Mouse (Mus musculus) MEL (cell line): Measurements from ENCODE around the gene Oat. TPM values are rescaled to one million over a fixed set of nuclear protein-coding genes. Genes with fewer than 3 reads are reported as not detected.
A peak's percentile ranks its signal among the peaks of the same experiment; 100 is the strongest.

Experiments used
- DNase-seq: peaks from one replicate; pipeline ENCODE4 v3.0.0; 2011; ENCODE audit warnings: low read depth, low spot score
- H3K27ac ChIP-seq: 2 replicates; pipeline ENCODE4 v1.5.1; 2012; ENCODE audit warnings: low read depth, mild to moderate bottlenecking, control low read depth, low read length, moderate library complexity; ENCODE audit not compliant: control insufficient read depth
- H3K27me3 ChIP-seq, 2 experiments: fragments of 150-350 bp in 1 of 2; sonication (generic) in 1 of 2; 2 replicates each; pipeline ENCODE4 v1.6.1; 2012; ENCODE audit warnings: low read length in 2 of 2, mild to moderate bottlenecking in 2 of 2, improper control_type of control experiment in 1 of 2, moderate library complexity in 1 of 2; ENCODE audit not compliant: insufficient read depth in 2 of 2, control insufficient read depth in 1 of 2
- H3K36me3 ChIP-seq, 2 experiments: 2 replicates each; pipeline ENCODE4 v1.6.1; 2012 to 2014; ENCODE audit warnings: low read length in 2 of 2, improper control_type of control experiment in 1 of 2, inconsistent platforms in 1 of 2, mild to moderate bottlenecking in 1 of 2; ENCODE audit not compliant: insufficient read depth in 2 of 2, control insufficient read depth in 1 of 2
- H3K4me1 ChIP-seq, 2 experiments: fragments of 150-350 bp in 1 of 2; sonication (generic) in 1 of 2; 2 replicates each; pipeline ENCODE4 v1.6.1; 2012; ENCODE audit warnings: low read length in 2 of 2, improper control_type of control experiment in 1 of 2, mild to moderate bottlenecking in 1 of 2; ENCODE audit not compliant: insufficient read depth in 2 of 2, control insufficient read depth in 1 of 2
- H3K4me3 ChIP-seq, 2 experiments: fragments of 150-350 bp in 1 of 2; sonication (generic) in 1 of 2; 2 replicates each; pipeline ENCODE4 v1.5.1; 2012; ENCODE audit warnings: low read depth in 2 of 2, low read length in 2 of 2, mild to moderate bottlenecking in 2 of 2, moderate library complexity in 2 of 2, control low read depth in 1 of 2, improper control_type of control experiment in 1 of 2; ENCODE audit not compliant: control insufficient read depth in 1 of 2, insufficient read depth in 1 of 2
- H3K79me2 ChIP-seq: 2 replicates; pipeline ENCODE4 v1.6.1; 2012; ENCODE audit warnings: mild to moderate bottlenecking, low read length, moderate library complexity; ENCODE audit not compliant: control insufficient read depth, poor library complexity, insufficient read depth
- H3K9ac ChIP-seq: 2 replicates; pipeline ENCODE4 v1.6.1; 2012; ENCODE audit warnings: low read depth, mild to moderate bottlenecking, control low read depth, low read length, moderate library complexity; ENCODE audit not compliant: control insufficient read depth, poor library complexity, severe bottlenecking
- H3K9me3 ChIP-seq: fragments of 150-350 bp; sonication (generic); replicated peaks from 2 replicates; pipeline ENCODE4 v1.6.1; 2012; ENCODE audit warnings: mild to moderate bottlenecking, low read length, improper control_type of control experiment, moderate library complexity; ENCODE audit not compliant: insufficient read depth
- BHLHE40 ChIP-seq: IDR thresholded peaks from 2 replicates; pipeline ENCODE4 v1.6.1; 2012; ENCODE audit warnings: low read depth, mild to moderate bottlenecking, inconsistent platforms, low read length, improper control_type of control experiment, borderline replicate concordance
- CHD1 ChIP-seq: IDR thresholded peaks from 2 replicates; pipeline ENCODE4 v1.6.1; 2012; ENCODE audit warnings: low read depth, mild to moderate bottlenecking, inconsistent platforms, low read length, improper control_type of control experiment
- CHD2 ChIP-seq: IDR thresholded peaks from 2 replicates; pipeline ENCODE4 v1.6.1; 2011; ENCODE audit warnings: low read length, improper control_type of control experiment
- CTCF ChIP-seq, 3 experiments: IDR thresholded peaks in 2 of 3; conservative IDR thresholded peaks in 1 of 3; 2 replicates each; pipeline ENCODE4 v1.5.1; 2011 to 2012; ENCODE audit warnings: low read length in 3 of 3, low read depth in 2 of 3, mild to moderate bottlenecking in 2 of 3, improper control_type of control experiment in 1 of 3, inconsistent platforms in 1 of 3, mixed read lengths in 1 of 3, moderate library complexity in 1 of 3; ENCODE audit not compliant: control insufficient read depth in 1 of 3, insufficient read depth in 1 of 3, poor library complexity in 1 of 3, severe bottlenecking in 1 of 3
- E2F4 ChIP-seq: IDR thresholded peaks from 2 replicates; pipeline ENCODE4 v1.6.1; 2011; ENCODE audit warnings: low read depth, low read length, improper control_type of control experiment, borderline replicate concordance
- ELF1 ChIP-seq: IDR thresholded peaks from 2 replicates; pipeline ENCODE4 v1.6.1; 2014; ENCODE audit warnings: low read depth, mild to moderate bottlenecking, inconsistent platforms, low read length, improper control_type of control experiment, moderate library complexity
- EP300 ChIP-seq, 2 experiments: IDR thresholded peaks; 2 replicates each; pipeline ENCODE4 v1.6.1; 2011; ENCODE audit warnings: improper control_type of control experiment in 2 of 2, low read length in 2 of 2, low read depth in 1 of 2, mild to moderate bottlenecking in 1 of 2
- ETS1 ChIP-seq: IDR thresholded peaks from 2 replicates; pipeline ENCODE4 v1.6.1; 2012; ENCODE audit warnings: low read depth, mild to moderate bottlenecking, inconsistent platforms, low read length, improper control_type of control experiment, moderate library complexity
- GABPA ChIP-seq: IDR thresholded peaks from 2 replicates; pipeline ENCODE4 v1.6.1; 2012; ENCODE audit warnings: low read depth, mild to moderate bottlenecking, inconsistent platforms, low read length, improper control_type of control experiment, moderate library complexity
- GATA1 ChIP-seq: IDR thresholded peaks from 2 replicates; pipeline ENCODE4 v1.6.1; 2011; ENCODE audit warnings: low read depth, low read length, improper control_type of control experiment
- HCFC1 ChIP-seq: IDR thresholded peaks from 2 replicates; pipeline ENCODE4 v1.6.1; 2012; ENCODE audit warnings: low read depth, mild to moderate bottlenecking, inconsistent platforms, low read length, improper control_type of control experiment, moderate library complexity
- JUND ChIP-seq: IDR thresholded peaks from 2 replicates; pipeline ENCODE4 v1.6.1; 2011; ENCODE audit warnings: low read depth, mild to moderate bottlenecking, improper control_type of control experiment, low read length
- KAT2A ChIP-seq: conservative IDR thresholded peaks from 2 replicates; pipeline ENCODE4 v1.6.1; 2012; ENCODE audit warnings: low read depth, low read length, improper control_type of control experiment, inconsistent platforms
- MAFK ChIP-seq: IDR thresholded peaks from 2 replicates; pipeline ENCODE4 v1.6.1; 2011; ENCODE audit warnings: low read depth, mild to moderate bottlenecking, low read length, improper control_type of control experiment, borderline replicate concordance
- MAX ChIP-seq: IDR thresholded peaks from 2 replicates; pipeline ENCODE4 v1.6.1; 2011; ENCODE audit warnings: low read length, improper control_type of control experiment
- MAZ ChIP-seq: IDR thresholded peaks from 2 replicates; pipeline ENCODE4 v1.6.1; 2012; ENCODE audit warnings: low read depth, mild to moderate bottlenecking, inconsistent platforms, low read length, improper control_type of control experiment
- MEF2A ChIP-seq: IDR thresholded peaks from 2 replicates; pipeline ENCODE4 v1.6.1; 2014; ENCODE audit warnings: low read depth, mild to moderate bottlenecking, inconsistent platforms, low read length, improper control_type of control experiment; ENCODE audit not compliant: poor library complexity, insufficient replicate concordance, severe bottlenecking; ENCODE audit errors: extremely low read depth
- MXI1 ChIP-seq: IDR thresholded peaks from 2 replicates; pipeline ENCODE4 v1.6.1; 2011; ENCODE audit warnings: mild to moderate bottlenecking, low read depth, low read length, improper control_type of control experiment
- MYB ChIP-seq: IDR thresholded peaks from 2 replicates; pipeline ENCODE4 v1.6.1; 2011; ENCODE audit warnings: mild to moderate bottlenecking, low read depth, low read length, improper control_type of control experiment
- MYC ChIP-seq: IDR thresholded peaks from 2 replicates; pipeline ENCODE4 v1.6.1; 2011; ENCODE audit warnings: low read depth, mild to moderate bottlenecking, low read length, improper control_type of control experiment, moderate library complexity
- NRF1 ChIP-seq: IDR thresholded peaks from 2 replicates; pipeline ENCODE4 v1.6.1; 2014; ENCODE audit warnings: low read depth, mild to moderate bottlenecking, inconsistent platforms, low read length, improper control_type of control experiment, moderate library complexity; ENCODE audit not compliant: poor library complexity, insufficient read depth, severe bottlenecking
- POLR2A ChIP-seq, 2 experiments: IDR thresholded peaks; 2 replicates each; pipeline ENCODE4 v1.6.1; 2011 to 2012; ENCODE audit warnings: low read length in 2 of 2, mild to moderate bottlenecking in 2 of 2, control low read depth in 1 of 2, improper control_type of control experiment in 1 of 2, low read depth in 1 of 2, moderate library complexity in 1 of 2; ENCODE audit not compliant: control insufficient read depth in 1 of 2, insufficient read depth in 1 of 2, poor library complexity in 1 of 2
- POLR2AphosphoS2 ChIP-seq: IDR thresholded peaks from 2 replicates; pipeline ENCODE4 v1.6.1; 2011; ENCODE audit warnings: low read length, improper control_type of control experiment
- POLR2AphosphoS5 ChIP-seq: IDR thresholded peaks from 2 replicates; pipeline ENCODE4 v1.6.1; 2012; ENCODE audit warnings: low read depth, borderline replicate concordance, mild to moderate bottlenecking, inconsistent platforms, low read length, moderate library complexity, mixed read lengths
- RAD21 ChIP-seq: IDR thresholded peaks from 2 replicates; pipeline ENCODE4 v1.6.1; 2011; ENCODE audit warnings: mild to moderate bottlenecking, low read depth, low read length, improper control_type of control experiment
- RCOR1 ChIP-seq: IDR thresholded peaks from 2 replicates; pipeline ENCODE4 v1.6.1; 2012; ENCODE audit warnings: low read depth, mild to moderate bottlenecking, inconsistent platforms, low read length, improper control_type of control experiment
- SIN3A ChIP-seq: IDR thresholded peaks from 2 replicates; pipeline ENCODE4 v1.6.1; 2012; ENCODE audit warnings: low read length, improper control_type of control experiment, inconsistent platforms
- SMC3 ChIP-seq: IDR thresholded peaks from 2 replicates; pipeline ENCODE4 v1.6.1; 2011; ENCODE audit warnings: low read depth, low read length, improper control_type of control experiment
- TAL1 ChIP-seq: IDR thresholded peaks from 2 replicates; pipeline ENCODE4 v1.6.1; 2012; ENCODE audit warnings: mild to moderate bottlenecking, inconsistent platforms, low read length, moderate library complexity, mixed read lengths
- TBP ChIP-seq: IDR thresholded peaks from 2 replicates; pipeline ENCODE4 v1.8.0; 2011; ENCODE audit warnings: low read depth, low read length, improper control_type of control experiment
- TCF12 ChIP-seq: IDR thresholded peaks from 2 replicates; pipeline ENCODE4 v1.6.1; 2014; ENCODE audit warnings: low read depth, mild to moderate bottlenecking, inconsistent platforms, low read length, improper control_type of control experiment, moderate library complexity
- UBTF ChIP-seq: IDR thresholded peaks from 2 replicates; pipeline ENCODE4 v1.6.1; 2012; ENCODE audit warnings: low read depth, mild to moderate bottlenecking, inconsistent platforms, low read length, improper control_type of control experiment, moderate library complexity, borderline replicate concordance; ENCODE audit not compliant: insufficient read depth
- USF1 ChIP-seq: IDR thresholded peaks from 2 replicates; pipeline ENCODE4 v1.6.1; 2014; ENCODE audit warnings: low read depth, mild to moderate bottlenecking, inconsistent platforms, low read length, improper control_type of control experiment, moderate library complexity
- USF2 ChIP-seq, 2 experiments: IDR thresholded peaks; 2 replicates each; pipeline ENCODE4 v1.6.1; 2011 to 2012; ENCODE audit warnings: improper control_type of control experiment in 2 of 2, low read length in 2 of 2, borderline replicate concordance in 1 of 2, inconsistent platforms in 1 of 2, low read depth in 1 of 2, mild to moderate bottlenecking in 1 of 2; ENCODE audit not compliant: insufficient read depth in 1 of 2
- ZKSCAN1 ChIP-seq: IDR thresholded peaks from 2 replicates; pipeline ENCODE4 v1.6.1; 2012; ENCODE audit warnings: low read depth, mild to moderate bottlenecking, inconsistent platforms, low read length, improper control_type of control experiment, moderate library complexity
- ZMIZ1 ChIP-seq: IDR thresholded peaks from 2 replicates; pipeline ENCODE4 v1.6.1; 2012; ENCODE audit warnings: low read depth, mild to moderate bottlenecking, inconsistent platforms, low read length, improper control_type of control experiment, moderate library complexity
- ZNF384 ChIP-seq: IDR thresholded peaks from 2 replicates; pipeline ENCODE4 v1.6.1; 2012; ENCODE audit warnings: low read depth, mild to moderate bottlenecking, inconsistent platforms, low read length, improper control_type of control experiment
- polyA plus RNA-seq, 2 experiments: library from polyadenylated mRNA; stranded (reverse) in 1 of 2; unstranded in 1 of 2; fragments of >175 nt in 1 of 2; fragments of >200 nt in 1 of 2; gene quantifications; 2 replicates each; pipeline versions ENCODE4 v1.2.1 to v1.2.4; 2012; ENCODE audit warnings: low replicate concordance in 2 of 2, low read depth in 1 of 2; ENCODE audit not compliant: insufficient read length in 2 of 2, insufficient read depth in 1 of 2, missing spikeins in 1 of 2
- total RNA-seq: library from RNA; depleted of rRNA; stranded (reverse); fragments of 300-350 nt; gene quantifications from 2 replicates; pipeline ENCODE4 v1.2.3, GENCODE M21; 2012

Oat gene
- total and polyA plus RNA-seq, 3 experiments, result 190 to 226 (median 209) TPM

GRCm38 (mm10) chr7:132595787-132596186, 19.6 kb upstream of the Oat start:
- Histone ChIP-seq H3K9ac (peak overlapping the region; percentile 77), H3K27me3 (peaks cover 0 to 2% of the 10 kb centered on the region in 2 experiments; a peak in 1 of 4 replicates), H3K4me3 (peak overlapping the region; percentile 73 to 81), H3K9me3 (no peaks in the 10 kb centered on the region), H3K27ac (peak overlapping the region; percentile 93), H3K4me1 (peaks cover 28 to 43% of the 10 kb centered on the region in 2 experiments), H3K36me3 (peaks cover 0 to 36% of the 10 kb centered on the region in 2 experiments; a peak in 2 of 4 replicates), H3K79me2 (peaks cover 4% of the 10 kb centered on the region)
- DNase-seq, result peak; percentile 89
- peak; percentile 74 for TF ChIP-seq BHLHE40
- TF ChIP-seq USF2 (IDR thresholded peaks at IDR 0.05; ENCODE audit: borderline replicate concordance in 1 of 2, insufficient read depth in 1 of 2, low read depth in 1 of 2, low read length in 2 of 2), result no peak
- peak; percentile 88 for TF ChIP-seq RCOR1
- no peak for TF ChIP-seq MAFK
- TF ChIP-seq CHD2, result peak; percentile 75
- TF ChIP-seq MYC, result 0 out of 2 replicates have a peak, but pooled peaks have one; percentile 14
- TF ChIP-seq POLR2A (IDR thresholded peaks at IDR 0.05; ENCODE audit: control insufficient read depth in 1 of 2, insufficient read depth in 1 of 2, low read depth in 1 of 2, low read length in 2 of 2, poor library complexity in 1 of 2), result no peak; a peak in 1 of 4 replicates
- peak; percentile 91 for TF ChIP-seq SIN3A
- TF ChIP-seq E2F4, result no peak
- TF ChIP-seq GABPA, result no peak
- TF ChIP-seq KAT2A, result no peak
- no peak for TF ChIP-seq POLR2AphosphoS5
- TF ChIP-seq NRF1, result no peak
- TF ChIP-seq EP300 (IDR thresholded peaks at IDR 0.05; ENCODE audit: low read depth in 1 of 2, low read length in 2 of 2), result peak; percentile 96 to 99
- TF ChIP-seq ETS1, result peak; percentile 96
- no peak for TF ChIP-seq CHD1
- no peak for TF ChIP-seq MXI1
- TF ChIP-seq ZNF384, result no peak
- TF ChIP-seq POLR2AphosphoS2, result no peak; the same call in 1 of the 2 replicates
- no peak for TF ChIP-seq RAD21
- TF ChIP-seq GATA1, result peak; percentile 94
- TF ChIP-seq ELF1, result peak; percentile 46; the same call in 1 of the 2 replicates
- TF ChIP-seq ZKSCAN1, result no peak
- TF ChIP-seq MYB, result peak; percentile 98
- no peak for TF ChIP-seq UBTF
- peak; percentile 97 for TF ChIP-seq TCF12
- peak; percentile 44; the same call in 1 of the 2 replicates for TF ChIP-seq ZMIZ1
- TF ChIP-seq CTCF (IDR thresholded peaks at IDR 0.05 in 2 of 3, conservative IDR thresholded peaks at IDR 0.05 in 1 of 3; ENCODE audit: control insufficient read depth in 1 of 3, insufficient read depth in 1 of 3, low read depth in 2 of 3, low read length in 3 of 3, poor library complexity in 1 of 3, severe bottlenecking in 1 of 3), result no peak
- no peak for TF ChIP-seq SMC3
- TF ChIP-seq MEF2A, result no peak
- no peak for TF ChIP-seq USF1
- TF ChIP-seq MAX, result 0 out of 2 replicates have a peak, but pooled peaks have one; percentile 42
- peak; percentile 86 for TF ChIP-seq MAZ
- TF ChIP-seq HCFC1, result 0 out of 2 replicates have a peak, but pooled peaks have one; percentile 20
- TF ChIP-seq TBP, result peak; percentile 62; the same call in 1 of the 2 replicates
- no peak for TF ChIP-seq JUND
- peak; percentile 82 for TF ChIP-seq TAL1
